Mouse (Mus musculus): ENCODE results near the gene Nlrc5. TPM values are rescaled to one million over a fixed set of nuclear protein-coding genes. Genes with fewer than 3 reads are reported as not detected.

The Nlrc5 gene
- total and polyA plus RNA-seq, 3 experiments = 0.03 TPM; not detected in 2

GRCm38 (mm10) chr8:94569419-94569818 lies 135.3 kb downstream of the Nlrc5 start:
- Histone ChIP-seq H3K4me1 (ENCODE audit: control insufficient read depth in 1 of 2, insufficient read depth in 2 of 2, low read length in 2 of 2) (no peaks in the 10 kb centered on the region), H3K27me3 (ENCODE audit: control insufficient read depth in 1 of 2, insufficient read depth in 2 of 2, low read length in 2 of 2) (no peaks in the 10 kb centered on the region), H3K9me3 (replicated peaks; ENCODE audit: insufficient read depth, low read length) (no peaks in the 10 kb centered on the region), H3K9ac (ENCODE audit: control insufficient read depth, low read depth, low read length, poor library complexity, severe bottlenecking) (no peak overlapping the region), H3K36me3 (ENCODE audit: control insufficient read depth in 1 of 2, insufficient read depth in 2 of 2, low read length in 2 of 2) (no peaks in the 10 kb centered on the region; a peak in 1 of 4 replicates), H3K79me2 (ENCODE audit: control insufficient read depth, insufficient read depth, low read length, poor library complexity) (no peaks in the 10 kb centered on the region), H3K4me3 (ENCODE audit: control insufficient read depth in 1 of 2, insufficient read depth in 1 of 2, low read depth in 2 of 2, low read length in 2 of 2) (no peak overlapping the region), H3K27ac (ENCODE audit: control insufficient read depth, low read depth, low read length) (no peak overlapping the region)
- TF ChIP-seq ZC3H11A (IDR thresholded peaks at IDR 0.05; ENCODE audit: low read depth, low read length) (no peak), TCF12 (IDR thresholded peaks at IDR 0.05; ENCODE audit: low read depth, low read length) (no peak), ZNF384 (IDR thresholded peaks at IDR 0.05; ENCODE audit: low read depth, low read length) (no peak), MAX (IDR thresholded peaks at IDR 0.05; ENCODE audit: low read length) (no peak), BHLHE40 (IDR thresholded peaks at IDR 0.05; ENCODE audit: borderline replicate concordance, low read depth, low read length) (no peak)
- no peak for DNase-seq (ENCODE audit: low read depth, low spot score)

- H3K27ac ChIP-seq (ENCODE audit: control insufficient read depth, low read depth, low read length) = no peak overlapping the region
- no peak overlapping the region for H3K9ac ChIP-seq (ENCODE audit: control insufficient read depth, low read depth, low read length, poor library complexity, severe bottlenecking)
- no peaks in the 10 kb centered on the region for H3K79me2 ChIP-seq (ENCODE audit: control insufficient read depth, insufficient read depth, low read length, poor library complexity)
- no peaks in the 10 kb centered on the region for H3K27me3 ChIP-seq (ENCODE audit: control insufficient read depth in 1 of 2, insufficient read depth in 2 of 2, low read length in 2 of 2)
- no peak for DNase-seq (ENCODE audit: low read depth, low spot score)
- no peaks in the 10 kb centered on the region for H3K4me1 ChIP-seq (ENCODE audit: control insufficient read depth in 1 of 2, insufficient read depth in 2 of 2, low read length in 2 of 2)
- no peak for TF ChIP-seq CHD1 (IDR thresholded peaks at IDR 0.05; ENCODE audit: low read depth, low read length)
- TF ChIP-seq POLR2AphosphoS2 (IDR thresholded peaks at IDR 0.05; ENCODE audit: low read length) = no peak
- TF ChIP-seq ZC3H11A (IDR thresholded peaks at IDR 0.05; ENCODE audit: low read depth, low read length) = no peak
- no peaks in the 10 kb centered on the region for H3K9me3 ChIP-seq (replicated peaks; ENCODE audit: insufficient read depth, low read length)
- no peak overlapping the region for H3K4me3 ChIP-seq (ENCODE audit: control insufficient read depth in 1 of 2, insufficient read depth in 1 of 2, low read depth in 2 of 2, low read length in 2 of 2)
- no peaks in the 10 kb centered on the region; a peak in 1 of 4 replicates for H3K36me3 ChIP-seq (ENCODE audit: control insufficient read depth in 1 of 2, insufficient read depth in 2 of 2, low read length in 2 of 2)
These were observed 137.7 kb downstream of the Nlrc5 start for GRCm38 (mm10) chr8:94571896-94572295.

- Histone ChIP-seq H3K9me3 (replicated peaks; ENCODE audit: insufficient read depth, low read length) (no peaks in the 10 kb centered on the region), H3K36me3 (ENCODE audit: control insufficient read depth in 1 of 2, insufficient read depth in 2 of 2, low read length in 2 of 2) (peaks cover 0 to 6% of the 10 kb centered on the region in 2 experiments; a peak in 1 of 4 replicates), H3K27me3 (ENCODE audit: control insufficient read depth in 1 of 2, insufficient read depth in 2 of 2, low read length in 2 of 2) (no peaks in the 10 kb centered on the region), H3K79me2 (ENCODE audit: control insufficient read depth, insufficient read depth, low read length, poor library complexity) (no peaks in the 10 kb centered on the region), H3K4me1 (ENCODE audit: control insufficient read depth in 1 of 2, insufficient read depth in 2 of 2, low read length in 2 of 2) (no peaks in the 10 kb centered on the region), H3K4me3 (ENCODE audit: control insufficient read depth in 1 of 2, insufficient read depth in 1 of 2, low read depth in 2 of 2, low read length in 2 of 2) (no peak overlapping the region), H3K9ac (ENCODE audit: control insufficient read depth, low read depth, low read length, poor library complexity, severe bottlenecking) (no peak overlapping the region), H3K27ac (ENCODE audit: control insufficient read depth, low read depth, low read length) (no peak overlapping the region)
- TF ChIP-seq NELFE (IDR thresholded peaks at IDR 0.05; ENCODE audit: low read depth, low read length) (no peak), E2F4 (IDR thresholded peaks at IDR 0.05; ENCODE audit: borderline replicate concordance, low read depth, low read length) (no peak)
- DNase-seq (ENCODE audit: low read depth, low spot score) = no peak
These were observed 140.2 kb downstream of the Nlrc5 start for GRCm38 (mm10) chr8:94574159-94574907.
